Mouse (Mus musculus): ENCODE measurements at regions not wholly inside any gene's neighbourhood (a gene's known extent, or its start where the extent isn't known, plus 50 kb on each side); places are given as distances from the start of the nearest gene placed in this dataset.

- no peak for DNase-seq (ENCODE audit: low spot score)
Observed at GRCm38 (mm10) chr5:15773839-15774238, 59.8 kb upstream of the Speer4c start.

DNA sequence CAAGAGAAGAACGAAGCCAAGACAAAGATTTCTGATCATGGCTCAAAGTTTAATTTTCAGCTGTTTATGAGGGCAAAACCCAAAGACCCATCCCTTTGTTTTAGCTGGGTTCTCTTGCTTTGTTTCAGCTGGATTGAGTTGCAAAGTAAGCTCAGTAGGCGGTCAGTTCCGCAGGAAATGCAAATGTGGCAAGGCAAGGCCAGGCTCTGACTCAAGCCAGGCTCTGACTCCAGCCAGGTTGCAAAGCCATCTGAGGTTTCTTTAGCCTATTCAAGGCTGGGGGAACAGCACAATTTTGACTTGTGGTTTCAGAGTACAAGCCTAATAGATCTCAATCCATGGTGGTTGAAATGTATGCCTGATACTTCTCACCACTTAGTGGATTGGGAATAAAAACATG lies 60.5 kb upstream of the Speer4c start:
- DNase-seq (ENCODE audit: low spot score), result no peak

DNA sequence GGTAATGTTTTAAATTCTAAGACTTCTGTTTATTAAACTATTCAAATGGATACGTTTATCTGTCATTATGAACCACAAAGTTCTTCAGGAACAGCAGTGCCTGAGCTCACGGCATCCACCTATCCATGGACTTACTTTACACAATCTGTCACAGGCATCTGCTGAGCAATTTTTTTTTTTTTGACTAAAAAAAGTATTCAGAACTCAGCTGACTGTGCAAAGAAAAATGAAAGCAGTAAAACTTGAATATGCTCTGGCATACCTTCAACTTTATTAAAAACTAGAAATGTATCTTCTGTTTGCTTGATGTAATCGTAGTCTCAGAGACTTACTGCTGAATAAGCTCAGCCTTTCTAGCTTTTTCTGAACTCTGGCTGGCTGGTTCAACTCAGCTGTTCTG lies 62.0 kb upstream of the Speer4c start:
- DNase-seq (ENCODE audit: low spot score), result no peak

- no peak for DNase-seq (ENCODE audit: low spot score)
Observed at GRCm38 (mm10) chr5:15803583-15803982, 89.5 kb upstream of the Speer4c start.

- DNase-seq (ENCODE audit: low spot score), result no peak
Observed at GRCm38 (mm10) chr5:15816864-15817263, 102.8 kb upstream of the Speer4c start.

DNA sequence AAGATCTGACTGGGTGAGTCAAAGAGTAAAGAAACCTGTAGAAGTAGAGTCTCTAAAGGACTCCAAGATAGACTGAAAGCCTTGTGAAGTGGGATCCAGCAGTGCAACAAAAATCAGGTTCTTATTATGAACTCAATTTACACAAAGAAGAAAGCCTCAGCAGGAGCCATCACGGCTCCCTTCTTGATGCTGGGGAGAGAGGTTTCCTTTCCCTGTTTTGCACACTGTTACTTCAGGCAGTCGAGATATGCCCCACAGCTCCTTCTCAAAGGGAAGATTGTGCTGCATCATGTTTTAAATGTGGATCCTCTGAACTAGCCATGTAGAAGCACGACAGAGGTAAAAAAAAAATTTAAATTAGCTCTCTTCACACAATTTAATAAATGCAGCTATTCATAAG lies 103.3 kb upstream of the Speer4c start:
- DNase-seq (ENCODE audit: low spot score), result no peak

GRCm38 (mm10) chr5:15822989-15823388 lies 108.9 kb upstream of the Speer4c start:
- DNase-seq (ENCODE audit: low spot score), result no peak

DNA sequence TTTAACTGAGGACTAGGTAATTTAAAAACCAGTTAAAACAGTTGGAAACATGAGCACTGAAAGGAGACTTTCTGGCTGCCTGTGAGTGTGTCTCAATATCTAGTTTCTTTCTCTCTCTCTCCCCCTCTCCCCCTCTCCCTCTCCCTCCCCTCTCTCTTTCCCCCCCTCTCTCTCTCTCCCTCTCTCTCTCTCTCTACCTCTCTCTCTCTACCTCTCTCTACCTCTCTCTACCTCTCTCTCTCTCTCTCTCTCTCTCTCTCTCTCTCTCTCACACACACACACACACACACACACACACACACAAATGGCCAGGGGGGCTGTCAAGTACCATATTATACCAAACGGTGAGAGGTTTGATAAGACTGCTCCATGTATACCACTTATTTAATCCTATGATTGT lies 103.0 kb upstream of the Cacna2d1 start:
- DNase-seq (ENCODE audit: low spot score), result no peak

- DNase-seq (ENCODE audit: low spot score), result no peak
Observed at GRCm38 (mm10) chr5:15832338-15832737, 102.2 kb upstream of the Cacna2d1 start.

DNA sequence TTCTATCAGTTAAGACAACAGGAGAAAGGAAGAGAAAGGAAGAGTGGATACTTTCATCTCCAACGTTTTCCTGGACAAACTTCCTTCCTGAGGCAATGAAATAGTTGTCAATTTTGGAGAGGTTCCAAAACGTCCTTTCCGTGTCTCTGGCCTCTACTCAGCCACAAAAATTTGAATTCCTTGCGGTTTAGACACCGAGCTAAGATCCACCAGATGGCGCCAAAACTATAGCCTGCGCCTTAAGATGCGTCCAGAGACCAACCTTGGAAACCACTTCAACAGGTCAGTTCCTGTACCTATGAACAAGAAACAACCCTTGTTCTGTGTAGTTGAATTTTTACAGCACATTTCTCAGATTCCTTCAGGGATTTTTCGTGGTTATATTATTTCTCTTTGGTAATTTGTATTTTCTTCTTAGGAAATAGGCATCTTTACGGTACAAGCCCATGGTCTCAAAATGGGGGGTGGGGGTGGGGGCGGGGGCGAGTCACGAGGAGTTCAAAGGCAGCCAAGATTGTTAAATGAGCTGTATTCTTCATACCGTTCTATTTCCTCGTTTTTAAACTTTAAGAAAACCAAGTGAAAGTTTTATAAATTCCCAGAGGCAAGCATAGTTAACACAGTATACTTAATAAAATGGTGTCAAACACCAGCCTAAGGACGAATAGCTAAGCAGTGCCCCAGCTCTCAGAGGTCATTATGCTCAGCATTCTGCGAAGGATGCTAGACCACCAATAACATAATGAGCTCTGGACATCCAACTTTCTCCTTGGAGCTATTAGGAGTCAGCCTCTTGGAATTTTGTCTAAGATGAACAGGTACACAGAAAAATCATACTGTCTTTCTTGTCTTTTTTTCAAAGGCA lies 96.2 kb upstream of the Cacna2d1 start:
- DNase-seq (ENCODE audit: low spot score), result peak; percentile 17

GRCm38 (mm10) chr5:15846790-15847189 lies 87.7 kb upstream of the Cacna2d1 start:
- DNase-seq (ENCODE audit: low spot score), result no peak

DNA sequence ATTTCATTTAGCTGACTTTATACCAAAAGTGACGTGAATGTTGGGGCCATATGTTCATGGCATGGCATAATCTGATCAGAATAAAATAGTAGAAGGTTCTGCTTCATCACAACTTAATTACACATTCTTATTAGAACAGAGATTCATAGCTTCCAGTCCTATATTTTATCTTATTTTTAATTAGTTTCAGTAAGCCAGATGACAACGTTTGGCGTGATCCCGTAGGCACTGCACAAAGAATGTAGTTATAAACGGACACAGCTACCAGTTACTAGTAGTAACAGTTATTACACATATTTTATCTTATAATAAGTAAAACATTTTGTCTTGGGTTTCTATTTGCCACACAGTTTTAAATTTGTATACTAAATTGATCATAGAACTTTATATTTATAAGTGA lies 85.0 kb upstream of the Cacna2d1 start:
- DNase-seq (ENCODE audit: low spot score), result no peak

DNA sequence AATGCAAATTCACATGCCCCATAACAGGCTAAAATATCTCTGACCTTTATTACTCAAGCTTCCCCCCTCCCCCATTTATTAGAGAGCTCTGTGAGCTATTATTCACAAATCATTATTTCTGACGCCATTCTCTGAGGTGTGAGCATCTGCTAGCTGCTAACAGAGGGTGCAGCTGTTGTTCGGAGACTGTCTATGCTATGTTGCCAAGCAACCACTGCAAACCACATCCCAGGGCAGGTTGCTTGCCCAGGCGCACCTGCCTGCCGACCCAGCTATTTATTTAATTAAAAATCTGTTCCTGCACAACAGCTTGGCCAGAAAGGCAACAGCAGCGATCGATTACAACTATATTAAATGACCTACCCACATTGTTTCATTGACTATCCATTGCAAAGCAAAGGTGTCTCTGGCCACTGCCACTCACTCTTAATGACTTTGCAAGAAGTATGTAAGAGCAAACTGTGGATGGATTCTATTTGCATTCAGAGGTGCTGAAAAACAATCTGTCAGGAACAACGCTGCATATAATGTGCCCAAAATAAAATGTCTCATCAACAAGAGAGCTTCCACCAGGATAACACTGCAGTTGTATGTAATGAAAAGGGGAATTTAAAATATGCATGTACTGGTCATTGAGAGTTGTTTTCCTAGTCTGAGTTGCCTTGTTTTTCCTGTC lies 84.2 kb upstream of the Cacna2d1 start:
- no peak for DNase-seq (ENCODE audit: low spot score)

GRCm38 (mm10) chr5:15854752-15855151 lies 79.7 kb upstream of the Cacna2d1 start:
- DNase-seq (ENCODE audit: low spot score), result no peak

DNA sequence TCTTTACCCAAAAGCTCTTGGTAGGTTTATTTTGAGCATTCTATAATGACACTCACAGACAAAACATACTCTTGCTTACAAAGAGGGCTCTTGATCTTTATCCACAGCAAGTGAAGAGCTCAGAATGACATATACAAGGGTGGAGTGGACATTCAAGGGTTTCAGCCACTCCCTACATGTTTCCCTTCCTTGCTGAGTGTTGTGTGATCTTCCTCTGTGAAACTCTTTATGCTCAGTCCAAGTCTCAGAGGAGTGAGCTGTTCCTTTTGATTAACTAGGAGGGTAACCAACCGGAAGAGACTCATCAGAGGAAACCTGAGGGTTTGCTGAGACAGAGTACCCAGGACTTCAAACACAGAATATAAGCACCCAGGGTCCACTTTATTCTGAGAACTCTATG lies 77.5 kb upstream of the Cacna2d1 start:
- no peak for DNase-seq (ENCODE audit: low spot score)

DNA sequence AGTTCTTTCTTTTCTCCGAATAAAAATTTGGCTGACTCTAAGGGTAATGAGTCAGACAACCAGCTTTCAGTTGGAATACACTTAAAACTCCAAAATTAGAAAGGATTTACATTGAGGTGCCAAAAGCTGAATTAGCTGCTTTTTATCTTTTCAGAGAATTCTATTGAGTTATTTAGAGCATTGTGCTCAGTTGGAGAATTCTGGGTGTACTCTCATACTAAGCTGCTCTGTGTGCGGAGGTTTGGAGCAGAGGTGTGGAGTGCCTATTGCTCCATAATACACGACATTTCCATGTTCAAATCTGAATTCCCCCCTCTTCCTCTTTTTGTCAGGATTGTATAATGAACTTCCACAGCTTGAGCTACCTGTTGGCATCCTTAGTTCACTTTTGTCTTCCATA lies 60.4 kb upstream of the Cacna2d1 start:
- no peak for DNase-seq (ENCODE audit: low spot score)

- DNase-seq (ENCODE audit: low spot score), result no peak
Observed at GRCm38 (mm10) chr5:15883004-15883403, 51.5 kb upstream of the Cacna2d1 start.
